Mouse (Mus musculus) ES-E14 (cell line): ENCODE measurements around the gene Lhx6.
A peak's percentile ranks its signal among the peaks of the same experiment; 100 is the strongest.

ENCODE experiments used
- CHD2 ChIP-seq: IDR thresholded peaks from 2 replicates; pipeline ENCODE4 v1.6.1; 2014; ENCODE audit warnings: mild to moderate bottlenecking, low read depth, low read length, inconsistent platforms
- HCFC1 ChIP-seq: IDR thresholded peaks from 2 replicates; pipeline ENCODE4 v1.6.1; 2012; ENCODE audit warnings: low read length, inconsistent platforms, borderline replicate concordance; ENCODE audit not compliant: insufficient read depth
- MAFK ChIP-seq: IDR thresholded peaks from 2 replicates; pipeline ENCODE4 v1.6.1; 2014; ENCODE audit warnings: mild to moderate bottlenecking, low read depth, low read length, inconsistent platforms; ENCODE audit not compliant: insufficient read depth
- ZC3H11A ChIP-seq: IDR thresholded peaks from 2 replicates; pipeline ENCODE4 v1.6.1; 2012; ENCODE audit warnings: low read depth, mild to moderate bottlenecking, inconsistent platforms, low read length, borderline replicate concordance

DNA sequence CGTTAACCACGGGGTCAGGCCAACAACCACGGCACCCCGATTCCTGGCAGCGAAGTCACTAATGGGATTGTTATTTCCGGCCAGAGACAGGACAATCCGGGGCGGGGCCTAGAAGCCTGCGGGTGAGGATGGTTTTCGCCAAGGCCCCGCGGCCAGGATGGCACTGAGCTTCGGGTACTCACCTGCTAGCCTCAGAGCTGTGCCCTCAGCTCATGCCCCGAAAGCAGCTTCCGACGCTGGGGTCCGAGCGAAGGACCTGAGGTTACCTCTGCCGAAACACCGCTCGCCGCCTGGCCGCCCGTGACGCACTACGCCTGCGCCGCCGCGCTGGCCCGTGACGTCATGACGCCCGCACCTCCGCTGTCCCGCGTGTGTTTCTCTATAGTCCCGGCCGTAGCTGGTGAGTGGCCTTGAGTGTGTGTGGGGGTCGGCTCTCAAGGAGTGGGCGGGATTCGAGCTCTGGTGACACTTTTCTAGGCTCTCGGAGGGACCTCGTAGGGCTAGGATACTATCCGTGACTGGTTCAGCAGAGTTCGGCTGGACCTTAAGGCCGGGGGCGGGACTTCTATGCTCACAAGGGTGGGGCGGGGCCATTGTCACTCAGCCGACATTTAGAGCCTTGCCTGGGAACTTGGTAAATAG, 31.2 kb upstream of the Lhx6 start, which contains the start of the genes Mrrf and Rbm18:
- TF ChIP-seq CHD2: no peak
- peak; percentile 76; the same call in 1 of the 2 replicates for TF ChIP-seq HCFC1
- TF ChIP-seq ZC3H11A: no peak
- no peak for TF ChIP-seq MAFK
